Mouse (Mus musculus) kidney, adult 2 months (tissue): ENCODE results near the gene Eef1e1. TPM values are rescaled to one million over a fixed set of nuclear protein-coding genes. Genes with fewer than 3 reads are reported as not detected.

Experiments
- DNase-seq: peaks from one replicate; pipeline ENCODE4 v3.0.0; 2021
- H3K27ac ChIP-seq: fragments of 200-500 bp; 2 replicates; pipeline ENCODE4 v1.5.1; 2012; ENCODE audit warnings: low read depth, low read length, control low read depth, inconsistent platforms; ENCODE audit not compliant: insufficient read depth
- H3K27me3 ChIP-seq: fragments of 200-500 bp; replicated peaks from 2 replicates; pipeline ENCODE4 v1.6.1; 2012; ENCODE audit warnings: mild to moderate bottlenecking, moderate library complexity, low read length, inconsistent platforms; ENCODE audit not compliant: control insufficient read depth, insufficient read depth
- H3K36me3 ChIP-seq: fragments of 200-500 bp; 2 replicates; pipeline ENCODE4 v1.6.1; 2012; ENCODE audit warnings: mild to moderate bottlenecking, moderate library complexity, low read length, inconsistent platforms; ENCODE audit not compliant: control insufficient read depth, insufficient read depth
- H3K4me1 ChIP-seq: fragments of 200-500 bp; 2 replicates; pipeline ENCODE4 v1.6.1; 2011; ENCODE audit warnings: low read length; ENCODE audit not compliant: control insufficient read depth, insufficient read depth
- H3K4me3 ChIP-seq: fragments of 200-500 bp; 2 replicates; pipeline ENCODE4 v1.5.1; 2011; ENCODE audit warnings: mild to moderate bottlenecking, low read depth, low read length, control low read depth; ENCODE audit not compliant: insufficient read depth
- CTCF ChIP-seq: fragments of 200-500 bp; conservative IDR thresholded peaks from 2 replicates; pipeline ENCODE4 v1.5.1; 2011; ENCODE audit warnings: low read depth, mild to moderate bottlenecking, control low read depth, low read length, moderate library complexity, mixed read lengths; ENCODE audit not compliant: insufficient read depth, insufficient read length
- POLR2A ChIP-seq: fragments of 200-500 bp; IDR thresholded peaks from one replicate; pipeline ENCODE4 v1.6.1; 2011; ENCODE audit warnings: low read depth, low read length, control low read depth
- WGBS: fragments of 180-500 bp; shearing (Covaris S2); methylation state at CpG from one replicate; pipeline ENCODE4 v1.1.7; 2018; 5-methylcytosine and 5-hydroxymethylcytosine counted together
- polyA plus RNA-seq: library from polyadenylated mRNA; depleted of rRNA; stranded (reverse); fragments of >200 nt; gene quantifications from 2 replicates; pipeline ENCODE4 v1.2.3, GENCODE M21; 2012; rRNA removed

Eef1e1 gene
- polyA plus RNA-seq, 1 experiment, result 7.7 TPM

- Histone ChIP-seq H3K27me3 (no peaks in the 10 kb centered on the region), H3K27ac (no peak overlapping the region), H3K4me1 (peaks cover 7% of the 10 kb centered on the region; the same call in 1 of the 2 replicates), H3K4me3 (no peak overlapping the region), H3K36me3 (no peaks in the 10 kb centered on the region)
- DNase-seq, result peak; percentile 31
- TF ChIP-seq CTCF (no peak), POLR2A (no peak)
- WGBS, result 41% methylated on average over 3 of the region's 3 CpGs
Observed at GRCm38 (mm10) chr13:38597076-38597475, 61.8 kb downstream of the Eef1e1 start.

DNA sequence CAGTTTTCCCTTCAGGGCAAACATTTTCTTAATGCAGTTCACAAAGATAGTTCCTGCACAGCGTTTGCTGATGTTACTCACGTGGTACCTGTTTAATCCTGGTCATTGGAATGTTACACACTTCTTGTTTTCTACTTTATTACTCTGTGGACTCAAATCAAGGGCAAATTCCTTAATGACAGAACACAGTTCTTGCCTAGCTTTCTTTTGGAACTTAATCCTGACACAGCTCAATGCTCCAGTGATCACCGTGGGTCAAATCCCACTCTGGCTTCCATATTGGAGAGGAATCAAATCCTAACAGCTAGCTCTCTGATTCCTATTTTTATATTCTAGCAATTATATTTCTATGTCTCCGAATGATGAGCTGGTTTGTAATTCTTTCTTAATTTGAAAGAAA lies 62.4 kb downstream of the Eef1e1 start:
- WGBS, result 33% methylated on average over 4 of the region's 4 CpGs
- Histone ChIP-seq H3K27me3 (no peaks in the 10 kb centered on the region), H3K4me1 (peaks cover 7% of the 10 kb centered on the region; the same call in 1 of the 2 replicates), H3K4me3 (no peak overlapping the region), H3K27ac (no peak overlapping the region), H3K36me3 (no peaks in the 10 kb centered on the region)
- peak; percentile 84 for DNase-seq
- TF ChIP-seq CTCF (no peak), POLR2A (no peak)

Other genes starting within 250 kb of the Eef1e1 start
- gene Txndc5, start 130.2 kb downstream of the Eef1e1 start, polyA plus RNA-seq, result 91.3 and 109 TPM in 2 replicates
- 7.6 and 7.8 TPM in 2 replicates for gene Bloc1s5, start 23.9 kb downstream of the Eef1e1 start, polyA plus RNA-seq